Mouse (Mus musculus): ENCODE data around the gene Rpgrip1l. TPM values are rescaled to one million over a fixed set of nuclear protein-coding genes. Genes with fewer than 3 reads are reported as not detected.

Gene Rpgrip1l
- polyA plus RNA-seq, 1 experiment from 2014 or later: 3.0 TPM

DNA sequence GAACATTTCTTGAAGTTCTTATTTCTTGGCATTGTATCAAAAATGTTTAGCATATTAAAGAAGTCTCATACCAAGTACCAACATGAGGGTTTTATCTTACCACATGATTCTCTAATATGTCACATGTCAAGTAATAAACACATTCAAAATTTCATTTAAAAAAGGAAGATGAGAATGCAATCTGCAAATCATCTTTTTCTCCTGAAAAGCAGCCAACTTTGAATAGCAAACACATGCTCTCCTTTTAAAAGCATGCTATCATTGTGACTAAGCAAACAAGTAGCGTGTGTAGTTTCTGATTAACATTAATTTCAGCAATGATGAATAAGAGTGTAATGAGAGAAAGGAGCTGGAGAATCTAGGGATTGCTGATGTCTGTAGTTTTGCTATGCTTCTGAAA lies 29.2 kb downstream of the Rpgrip1l start:
- no peak overlapping the region for H3K4me2 ChIP-seq (ENCODE audit: low read depth, low read length)
- H3K9me3 ChIP-seq (ENCODE audit: control insufficient read depth, low read length): no peaks in the 10 kb centered on the region
- H3K27me3 ChIP-seq (replicated peaks; ENCODE audit: control insufficient read depth, insufficient read depth, low read length): no peaks in the 10 kb centered on the region
- ATAC-seq: no peak
- no peak overlapping the region for H3K4me3 ChIP-seq (ENCODE audit: low read length)
- no peak overlapping the region for H3K27ac ChIP-seq (ENCODE audit: low read length)
- 73% methylated on average over 1 of the region's 1 CpGs for WGBS
- H3K36me3 ChIP-seq (ENCODE audit: control insufficient read depth, insufficient read depth, low read length): no peaks in the 10 kb centered on the region
- H3K9ac ChIP-seq (ENCODE audit: low read depth, low read length): no peak overlapping the region
- H3K4me1 ChIP-seq (ENCODE audit: control insufficient read depth, insufficient read depth, low read length): no peaks in the 10 kb centered on the region

GRCm38 (mm10) chr8:91282655-91283054 lies 30.4 kb downstream of the Rpgrip1l start:
- Histone ChIP-seq H3K9me3 (ENCODE audit: control insufficient read depth, low read length) (no peaks in the 10 kb centered on the region), H3K4me3 (ENCODE audit: low read length) (no peak overlapping the region), H3K4me2 (ENCODE audit: low read depth, low read length) (no peak overlapping the region), H3K9ac (ENCODE audit: low read depth, low read length) (no peak overlapping the region), H3K36me3 (ENCODE audit: control insufficient read depth, insufficient read depth, low read length) (no peaks in the 10 kb centered on the region), H3K4me1 (ENCODE audit: control insufficient read depth, insufficient read depth, low read length) (no peaks in the 10 kb centered on the region), H3K27me3 (replicated peaks; ENCODE audit: control insufficient read depth, insufficient read depth, low read length) (no peaks in the 10 kb centered on the region), H3K27ac (ENCODE audit: low read length) (no peak overlapping the region)
- WGBS: 73% methylated on average over 5 of the region's 5 CpGs
- ATAC-seq: no peak

DNA sequence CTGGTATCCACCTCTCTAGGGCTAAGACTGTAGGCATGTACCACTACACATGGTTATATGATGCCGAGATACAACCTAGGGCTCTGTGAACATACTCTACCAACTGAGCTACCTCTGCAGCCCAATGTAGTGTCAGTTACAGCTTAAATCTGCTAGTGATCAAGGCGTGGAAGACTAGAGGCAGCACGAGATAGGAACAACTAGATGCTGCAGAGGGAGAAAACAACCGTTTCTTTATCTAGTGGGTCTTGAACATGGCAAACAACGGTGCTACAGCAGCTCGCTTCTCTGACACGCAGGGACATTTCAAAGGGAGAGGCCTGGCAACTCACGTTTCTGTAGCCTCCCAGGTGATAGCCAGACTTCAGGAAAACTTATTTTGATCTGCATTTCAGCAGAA lies 31.5 kb downstream of the Rpgrip1l start:
- 75% methylated on average over 8 of the region's 8 CpGs for WGBS

GRCm38 (mm10) chr8:91280467-91281212 lies 32.4 kb downstream of the Rpgrip1l start:
- ATAC-seq: no peak
- Histone ChIP-seq H3K4me3 (ENCODE audit: low read length) (no peak overlapping the region), H3K9me3 (ENCODE audit: control insufficient read depth, low read length) (no peaks in the 10 kb centered on the region), H3K9ac (ENCODE audit: low read depth, low read length) (no peak overlapping the region), H3K36me3 (ENCODE audit: control insufficient read depth, insufficient read depth, low read length) (no peaks in the 10 kb centered on the region), H3K27ac (ENCODE audit: low read length) (no peak overlapping the region), H3K27me3 (replicated peaks; ENCODE audit: control insufficient read depth, insufficient read depth, low read length) (no peaks in the 10 kb centered on the region), H3K4me2 (ENCODE audit: low read depth, low read length) (no peak overlapping the region), H3K4me1 (ENCODE audit: control insufficient read depth, insufficient read depth, low read length) (no peaks in the 10 kb centered on the region)
- WGBS: 67% methylated on average over 11 of the region's 11 CpGs

More for the DNA sequence above, 31.5 kb downstream of the Rpgrip1l start:
- Histone ChIP-seq H3K27ac (ENCODE audit: low read length) (no peak overlapping the region), H3K4me3 (ENCODE audit: low read length) (no peak overlapping the region), H3K27me3 (replicated peaks; ENCODE audit: control insufficient read depth, insufficient read depth, low read length) (no peaks in the 10 kb centered on the region), H3K9ac (ENCODE audit: low read depth, low read length) (no peak overlapping the region), H3K36me3 (ENCODE audit: control insufficient read depth, insufficient read depth, low read length) (no peaks in the 10 kb centered on the region), H3K9me3 (ENCODE audit: control insufficient read depth, low read length) (no peaks in the 10 kb centered on the region), H3K4me1 (ENCODE audit: control insufficient read depth, insufficient read depth, low read length) (no peaks in the 10 kb centered on the region), H3K4me2 (ENCODE audit: low read depth, low read length) (no peak overlapping the region)
- ATAC-seq: no peak

- H3K36me3 ChIP-seq (ENCODE audit: control insufficient read depth, insufficient read depth, low read length): no peaks in the 10 kb centered on the region; the same call in 1 of the 2 replicates
- H3K4me1 ChIP-seq (ENCODE audit: control insufficient read depth, insufficient read depth, low read length): no peaks in the 10 kb centered on the region
- no peak overlapping the region for H3K4me2 ChIP-seq (ENCODE audit: low read depth, low read length)
- no peak for ATAC-seq
- no peak overlapping the region for H3K27ac ChIP-seq (ENCODE audit: low read length)
- WGBS: 84% methylated on average over 5 of the region's 5 CpGs
- H3K27me3 ChIP-seq (replicated peaks; ENCODE audit: control insufficient read depth, insufficient read depth, low read length): no peaks in the 10 kb centered on the region
- H3K4me3 ChIP-seq (ENCODE audit: low read length): no peak overlapping the region
- H3K9me3 ChIP-seq (ENCODE audit: control insufficient read depth, low read length): no peaks in the 10 kb centered on the region
- H3K9ac ChIP-seq (ENCODE audit: low read depth, low read length): no peak overlapping the region
Measured at GRCm38 (mm10) chr8:91278060-91278459, 35.0 kb downstream of the Rpgrip1l start.

DNA sequence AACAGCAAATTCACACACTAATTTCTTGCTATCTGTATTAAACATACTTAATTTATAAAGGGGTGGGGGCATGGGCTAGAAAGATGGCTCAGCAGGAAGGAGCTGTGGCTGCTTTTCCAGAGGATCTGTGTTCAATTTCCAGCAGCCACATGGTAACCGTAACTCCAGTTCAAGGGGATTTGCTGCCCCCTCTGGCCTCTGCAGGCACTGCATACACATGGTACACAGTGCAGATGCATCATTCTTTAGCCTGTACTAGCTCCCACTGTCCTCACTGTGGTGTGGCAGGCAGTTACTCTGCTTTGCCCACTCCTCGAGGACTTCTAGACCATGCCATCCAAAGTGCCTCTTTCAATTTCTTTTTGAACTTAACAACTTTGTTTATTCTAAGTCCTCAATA lies 36.7 kb downstream of the Rpgrip1l start:
- WGBS: 88% methylated on average over 2 of the region's 2 CpGs
- H3K9me3 ChIP-seq (ENCODE audit: control insufficient read depth, low read length): no peaks in the 10 kb centered on the region
- no peak overlapping the region for H3K4me3 ChIP-seq (ENCODE audit: low read length)
- no peak overlapping the region for H3K9ac ChIP-seq (ENCODE audit: low read depth, low read length)
- H3K27me3 ChIP-seq (replicated peaks; ENCODE audit: control insufficient read depth, insufficient read depth, low read length): no peaks in the 10 kb centered on the region
- no peaks in the 10 kb centered on the region for H3K4me1 ChIP-seq (ENCODE audit: control insufficient read depth, insufficient read depth, low read length)
- ATAC-seq: no peak
- H3K36me3 ChIP-seq (ENCODE audit: control insufficient read depth, insufficient read depth, low read length): no peaks in the 10 kb centered on the region; the same call in 1 of the 2 replicates
- no peak overlapping the region for H3K27ac ChIP-seq (ENCODE audit: low read length)
- H3K4me2 ChIP-seq (ENCODE audit: low read depth, low read length): no peak overlapping the region

- Histone ChIP-seq H3K27me3 (replicated peaks; ENCODE audit: control insufficient read depth, insufficient read depth, low read length) (no peaks in the 10 kb centered on the region), H3K4me3 (ENCODE audit: low read length) (no peak overlapping the region), H3K27ac (ENCODE audit: low read length) (no peak overlapping the region), H3K36me3 (ENCODE audit: control insufficient read depth, insufficient read depth, low read length) (no peaks in the 10 kb centered on the region; the same call in 1 of the 2 replicates), H3K9me3 (ENCODE audit: control insufficient read depth, low read length) (no peaks in the 10 kb centered on the region), H3K9ac (ENCODE audit: low read depth, low read length) (no peak overlapping the region), H3K4me2 (ENCODE audit: low read depth, low read length) (no peak overlapping the region), H3K4me1 (ENCODE audit: control insufficient read depth, insufficient read depth, low read length) (no peaks in the 10 kb centered on the region)
- no peak for ATAC-seq
- 94% methylated on average over 5 of the region's 5 CpGs for WGBS
Measured at GRCm38 (mm10) chr8:91273493-91273892, 39.6 kb downstream of the Rpgrip1l start.

DNA sequence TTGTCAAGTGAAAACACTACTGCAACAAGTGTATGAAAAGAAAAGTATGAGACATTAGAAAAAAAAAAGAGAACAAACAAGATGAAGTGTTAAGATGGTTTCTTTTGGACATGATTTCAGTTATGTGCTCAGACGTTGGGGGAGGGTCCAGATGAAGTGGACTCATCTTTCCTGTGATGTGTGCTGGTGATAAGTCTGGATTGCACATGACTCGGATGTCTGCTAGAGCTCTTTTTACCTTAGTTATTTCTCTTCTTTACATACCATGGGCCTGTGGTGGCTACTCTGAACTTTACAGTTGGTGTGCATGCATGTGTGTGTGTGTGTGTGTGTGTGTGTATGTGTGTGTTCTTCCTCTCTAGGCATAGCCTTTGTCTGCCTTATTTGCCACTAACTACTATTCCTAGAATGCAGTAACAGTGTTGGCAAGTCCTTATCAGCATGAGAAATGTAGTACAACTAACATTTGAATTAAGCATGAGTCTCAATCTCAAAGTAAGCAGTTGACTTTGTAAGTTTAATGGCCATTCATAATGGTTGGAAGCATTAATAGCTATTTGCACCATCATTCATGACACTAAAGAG lies 43.6 kb downstream of the Rpgrip1l start:
- H3K4me1 ChIP-seq (ENCODE audit: control insufficient read depth, insufficient read depth, low read length): no peaks in the 10 kb centered on the region
- H3K36me3 ChIP-seq (ENCODE audit: control insufficient read depth, insufficient read depth, low read length): no peaks in the 10 kb centered on the region
- ATAC-seq: no peak
- H3K27ac ChIP-seq (ENCODE audit: low read length): no peak overlapping the region
- no peaks in the 10 kb centered on the region for H3K9me3 ChIP-seq (ENCODE audit: control insufficient read depth, low read length)
- no peak overlapping the region for H3K4me2 ChIP-seq (ENCODE audit: low read depth, low read length)
- no peaks in the 10 kb centered on the region for H3K27me3 ChIP-seq (replicated peaks; ENCODE audit: control insufficient read depth, insufficient read depth, low read length)
- no peak overlapping the region for H3K9ac ChIP-seq (ENCODE audit: low read depth, low read length)
- 69% methylated on average over 2 of the region's 2 CpGs for WGBS
- H3K4me3 ChIP-seq (ENCODE audit: low read length): no peak overlapping the region

DNA sequence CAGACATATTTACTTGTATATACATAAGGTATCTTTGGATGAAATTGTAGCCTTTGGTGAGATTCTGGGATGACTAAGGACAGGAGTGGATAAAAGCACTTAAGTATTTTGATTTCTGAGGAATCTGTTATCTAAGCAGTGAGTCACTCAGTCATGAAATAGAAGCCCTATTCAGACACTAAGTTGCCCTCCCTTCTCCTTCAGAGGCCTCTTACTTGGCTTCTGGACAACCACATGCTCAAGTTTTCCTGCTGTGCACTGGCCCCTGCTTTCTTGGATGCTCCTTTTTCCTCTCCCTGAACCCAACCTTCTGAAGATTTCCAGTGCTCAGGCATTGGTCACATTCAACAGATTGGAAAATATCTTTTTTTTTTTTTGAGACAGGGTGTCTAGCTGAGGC lies 48.5 kb downstream of the Rpgrip1l start:
- H3K36me3 ChIP-seq (ENCODE audit: control insufficient read depth, insufficient read depth, low read length): no peaks in the 10 kb centered on the region
- no peaks in the 10 kb centered on the region for H3K27me3 ChIP-seq (replicated peaks; ENCODE audit: control insufficient read depth, insufficient read depth, low read length)
- no peak for ATAC-seq
- no peak overlapping the region for H3K4me3 ChIP-seq (ENCODE audit: low read length)
- no peak overlapping the region for H3K4me2 ChIP-seq (ENCODE audit: low read depth, low read length)
- H3K9me3 ChIP-seq (ENCODE audit: control insufficient read depth, low read length): no peaks in the 10 kb centered on the region
- H3K4me1 ChIP-seq (ENCODE audit: control insufficient read depth, insufficient read depth, low read length): no peaks in the 10 kb centered on the region
- H3K27ac ChIP-seq (ENCODE audit: low read length): no peak overlapping the region
- no peak overlapping the region for H3K9ac ChIP-seq (ENCODE audit: low read depth, low read length)

All from intestine, embryonic 16.5 days (tissue).